Mouse (Mus musculus) 3T3-L1 (cell line): Measurements from ENCODE around the gene Stk39.

Experiments used
- DNase-seq: peaks from one replicate; pipeline ENCODE4 v3.0.0-alpha.2; 2015; ENCODE audit warnings: low read depth, low spot score

The Stk39 gene

DNA sequence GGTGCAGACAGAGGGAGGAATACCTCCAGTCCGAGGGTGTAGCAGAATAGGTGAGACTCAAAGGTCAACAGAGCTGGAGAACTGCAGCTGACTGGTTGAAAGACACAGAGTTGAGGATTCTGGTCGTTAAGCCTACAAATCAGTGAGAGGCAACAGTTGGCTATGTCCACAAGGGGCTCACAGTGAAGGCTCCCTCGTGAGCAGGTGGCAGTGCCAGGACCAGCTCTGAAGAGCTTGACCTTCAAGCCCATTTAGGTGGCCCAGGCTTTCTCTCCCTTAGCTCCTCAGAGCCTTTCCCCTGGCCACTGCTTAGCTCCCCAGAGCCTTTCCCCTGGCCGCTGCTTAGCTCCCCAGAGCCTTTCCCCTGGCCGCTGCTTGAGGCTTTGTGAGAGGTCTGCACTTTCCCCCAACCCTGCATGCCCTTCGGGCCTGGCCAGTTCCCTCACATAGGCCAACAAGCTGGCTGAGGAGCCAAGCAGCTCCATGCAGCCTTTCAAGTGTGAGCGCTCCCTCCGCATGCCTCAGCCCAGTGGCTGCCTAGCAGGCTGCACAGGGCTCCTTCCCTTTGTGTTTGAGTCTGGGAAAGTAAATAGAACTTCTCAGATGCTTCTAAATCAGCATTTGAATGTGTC, 125.3 kb downstream of the Stk39 start:
- DNase-seq = no peak

DNA sequence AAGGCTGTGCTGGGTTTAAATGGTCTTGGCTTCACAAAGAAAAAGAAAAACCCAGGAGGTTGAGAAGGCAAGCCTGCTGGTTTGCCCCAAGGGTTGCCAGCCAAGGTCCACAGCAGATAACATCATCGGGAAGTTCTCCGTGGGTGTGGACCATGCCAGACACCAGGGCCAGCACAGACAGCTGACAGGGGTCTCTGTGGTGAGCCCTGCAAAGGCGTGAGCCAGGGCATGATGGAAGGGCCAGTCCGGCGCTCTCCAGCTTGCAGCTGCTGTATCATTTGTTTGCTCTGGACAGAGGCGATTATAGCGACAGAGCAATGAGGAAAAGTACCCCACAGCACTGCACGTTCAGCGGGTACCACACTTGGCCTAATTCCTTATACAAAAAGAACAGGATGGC, 126.8 kb downstream of the Stk39 start:
- no peak for DNase-seq

DNA sequence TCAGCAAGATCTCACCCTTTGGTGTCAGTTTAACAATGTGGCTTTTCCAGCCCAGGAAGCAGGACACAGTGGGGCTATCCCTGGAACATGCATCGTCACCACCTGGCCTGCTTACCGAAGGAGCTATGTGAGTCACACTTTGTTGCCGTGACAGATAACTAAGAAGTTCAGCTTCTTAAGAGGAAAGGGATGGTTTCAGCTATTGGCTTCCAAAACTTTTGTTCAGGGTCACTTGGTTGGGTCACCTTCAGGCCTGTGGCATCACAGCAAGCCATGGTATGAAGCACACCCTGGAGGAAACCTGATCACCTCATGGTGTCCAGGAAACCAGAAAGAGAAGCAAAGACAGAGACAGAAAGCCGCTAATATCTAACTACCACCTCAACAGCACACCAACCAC, 128.3 kb downstream of the Stk39 start:
- no peak for DNase-seq

DNA sequence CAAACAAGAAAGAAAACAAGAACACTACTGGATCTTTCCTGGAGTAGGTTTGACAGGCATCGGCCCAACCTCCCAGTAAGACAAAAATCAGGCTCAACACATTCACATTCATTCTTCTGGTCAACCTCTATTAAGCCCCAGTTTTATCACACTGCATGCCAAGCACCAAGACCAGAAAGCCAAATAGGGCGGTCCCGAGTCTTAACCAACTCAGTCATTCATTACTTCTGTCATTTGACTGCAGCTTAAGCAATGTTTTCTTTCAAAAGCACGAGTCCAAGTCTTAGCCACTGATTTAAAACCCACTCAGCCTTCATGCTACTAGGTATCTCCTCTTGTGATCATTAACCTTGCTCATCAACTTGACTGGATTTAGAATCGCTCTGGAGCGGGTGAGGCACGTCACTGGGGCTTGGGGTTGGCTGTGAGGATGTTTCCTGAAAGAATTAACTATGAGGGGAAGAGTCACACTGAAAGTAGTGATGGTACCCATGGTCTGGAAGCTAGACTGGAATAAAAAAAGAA, 129.9 kb downstream of the Stk39 start:
- no peak for DNase-seq

DNA sequence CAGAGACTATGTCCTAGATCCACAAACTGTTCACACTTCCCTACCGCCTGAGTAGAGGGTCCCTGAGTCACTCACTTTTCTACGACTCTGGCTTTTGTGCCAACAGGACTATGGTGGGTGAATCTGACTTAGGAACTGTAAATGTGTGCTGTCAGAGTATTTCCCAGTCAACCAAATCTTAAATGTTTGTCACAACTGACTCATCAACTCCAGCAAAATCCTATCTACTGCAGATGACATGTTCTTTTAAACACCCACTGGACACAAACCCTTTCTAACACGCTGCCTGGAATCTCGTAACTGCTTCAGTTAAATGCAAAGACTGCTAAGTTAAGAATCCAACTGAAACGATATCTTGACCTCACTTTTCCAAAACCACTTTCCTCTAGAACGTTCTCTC, 135.2 kb downstream of the Stk39 start:
- no peak for DNase-seq

DNA sequence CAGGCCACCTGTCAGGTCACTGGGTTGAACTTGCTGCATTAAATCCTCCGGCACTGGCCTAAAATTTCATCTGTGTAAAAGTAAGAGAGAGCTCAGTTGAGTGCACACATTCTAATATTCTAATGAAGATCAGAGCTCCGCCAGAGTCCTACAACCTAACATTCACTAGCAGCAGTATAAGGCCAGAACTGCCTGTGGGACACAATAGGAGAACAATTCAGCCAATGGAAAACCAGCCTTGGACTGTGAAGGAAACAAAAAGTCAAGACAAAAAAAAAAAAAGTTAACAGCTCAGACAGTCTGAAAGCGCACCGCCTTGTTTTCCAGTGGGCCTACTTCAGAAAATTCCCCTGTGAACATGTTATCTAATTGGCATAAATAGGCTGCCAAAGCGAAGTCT, 137.1 kb downstream of the Stk39 start:
- no peak for DNase-seq

DNA sequence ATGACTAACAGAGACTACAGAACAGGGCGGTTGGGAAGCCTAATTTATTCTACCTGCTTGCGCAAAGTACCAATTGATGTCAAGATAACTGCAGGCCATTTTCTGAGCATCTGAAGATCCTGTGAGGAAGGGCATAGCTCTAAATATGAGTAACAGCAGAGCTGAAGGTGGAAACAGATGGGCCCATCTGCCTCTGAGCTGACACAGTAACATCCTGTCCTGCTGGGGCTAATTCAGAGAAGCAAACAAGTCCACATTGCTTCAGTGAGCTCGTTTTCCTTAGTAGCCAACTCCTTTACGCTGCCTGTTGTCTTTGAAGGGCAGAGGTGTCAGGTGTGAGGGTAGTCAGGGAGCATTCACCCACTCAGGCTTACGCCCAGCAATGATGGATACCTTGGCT, 146.8 kb downstream of the Stk39 start:
- no peak for DNase-seq

DNA sequence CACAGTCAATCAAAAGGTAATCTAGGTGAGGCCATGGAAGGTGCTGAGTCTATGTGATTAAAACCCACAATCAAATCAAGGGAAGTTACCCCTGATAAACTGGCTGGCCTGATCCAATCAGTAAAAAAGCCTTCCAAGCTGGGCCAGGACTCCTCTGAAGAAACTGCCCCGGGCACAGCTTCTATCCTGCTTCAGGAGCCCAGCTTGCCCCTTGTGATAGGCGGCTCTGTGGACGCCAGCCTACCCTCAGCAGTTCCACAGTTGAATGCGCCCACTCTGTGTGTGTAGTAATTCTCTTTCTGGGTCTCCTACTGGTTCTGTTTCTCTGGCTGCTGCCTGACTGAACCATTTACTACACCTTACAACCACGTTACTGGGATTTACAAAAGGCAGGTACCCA, 150.8 kb downstream of the Stk39 start:
- no peak for DNase-seq

DNA sequence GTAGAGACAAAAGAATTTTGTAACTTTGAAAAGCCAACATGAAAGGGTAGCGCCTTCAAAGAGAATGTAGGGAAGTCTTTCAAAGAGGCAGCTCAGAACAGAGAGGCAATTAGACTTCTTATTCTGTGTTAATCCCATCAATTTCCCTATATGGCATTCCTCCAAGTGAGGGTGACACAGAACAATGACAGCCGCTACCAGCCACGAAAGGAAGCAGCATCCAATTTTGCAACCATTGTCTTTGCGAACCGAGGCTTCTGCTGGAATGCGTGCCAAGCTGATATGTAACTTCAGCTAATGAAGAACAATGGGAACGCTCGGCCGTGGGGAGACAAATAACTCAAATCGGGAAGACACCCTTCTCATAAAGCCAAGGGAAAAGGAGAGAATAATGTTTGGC, 151.4 kb downstream of the Stk39 start:
- no peak for DNase-seq

DNA sequence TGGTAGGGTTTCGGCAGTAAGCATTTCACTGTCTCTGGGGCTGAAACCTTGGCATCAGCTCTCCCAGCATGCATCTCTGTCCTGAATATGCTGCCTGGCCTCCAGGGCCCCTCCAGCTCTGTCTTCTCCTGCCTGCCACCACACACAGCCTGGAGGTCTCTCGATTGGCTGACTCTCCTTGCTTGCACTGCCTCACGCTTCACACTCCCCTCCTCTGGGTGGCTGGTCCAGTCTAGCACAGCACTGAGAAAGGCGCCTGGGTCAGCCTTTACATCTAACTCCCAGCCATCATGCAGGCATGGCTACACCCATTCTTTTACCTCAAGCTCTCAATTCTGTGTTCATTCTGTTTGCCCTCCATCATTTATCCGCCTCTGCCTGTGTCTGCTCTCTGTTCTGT, 153.6 kb downstream of the Stk39 start:
- no peak for DNase-seq

DNA sequence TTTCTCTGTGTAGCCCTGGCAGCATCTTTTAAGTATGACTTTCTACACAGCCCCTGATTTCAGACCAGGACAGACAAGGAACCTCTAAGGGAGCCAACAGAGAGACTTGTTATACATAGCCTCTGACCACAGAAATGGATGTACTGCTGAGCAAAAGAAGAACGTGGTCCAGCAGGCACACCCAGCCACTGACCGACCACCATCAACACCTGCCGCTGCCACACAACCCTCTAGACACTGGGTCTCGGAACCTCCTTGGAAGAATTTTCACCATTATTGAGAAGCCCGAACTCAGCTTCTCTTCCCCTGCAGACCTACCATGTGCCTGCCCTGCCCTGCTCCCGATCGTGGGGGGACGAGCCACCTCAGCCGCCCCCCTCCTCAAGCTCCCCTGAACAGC, 154.2 kb downstream of the Stk39 start:
- no peak for DNase-seq

DNA sequence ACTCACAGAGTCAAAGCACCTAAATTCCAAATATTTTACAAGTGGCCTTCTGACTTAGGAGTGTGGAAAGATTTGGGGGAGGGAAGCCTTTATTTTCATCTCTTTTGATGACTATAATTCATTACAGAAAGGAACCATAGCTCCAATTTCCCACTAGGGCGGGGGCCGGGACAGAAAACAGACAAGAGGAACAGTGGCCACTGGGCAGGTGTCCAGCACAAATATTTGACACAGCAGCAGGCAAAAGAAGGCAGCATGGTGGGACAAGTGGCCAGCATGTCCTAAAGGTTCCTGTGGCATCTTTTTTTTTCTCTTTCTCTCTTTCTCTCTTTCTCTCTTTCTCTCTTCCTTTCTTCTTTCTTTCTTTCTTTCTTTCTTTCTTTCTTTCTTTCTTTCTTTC, 154.6 kb downstream of the Stk39 start:
- no peak for DNase-seq

DNA sequence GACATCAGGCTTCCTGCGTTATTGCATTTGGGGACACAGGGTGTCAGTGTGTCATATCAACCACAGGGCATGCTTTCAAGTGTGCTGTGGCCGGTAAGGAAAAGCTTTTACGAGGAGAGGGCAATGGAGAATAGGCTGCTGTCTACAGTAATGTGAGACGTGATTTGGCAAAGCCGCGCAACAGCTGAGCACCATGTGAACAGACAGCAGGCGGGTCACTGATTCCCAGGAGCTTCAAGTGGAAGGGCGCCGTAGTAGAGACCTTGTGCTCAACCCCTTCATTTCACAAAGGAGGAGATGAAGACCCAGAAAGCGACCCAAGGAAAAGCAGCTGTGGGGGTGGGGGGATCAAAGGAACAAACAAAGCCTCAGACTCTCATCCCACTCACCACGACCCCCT, 156.8 kb downstream of the Stk39 start:
- DNase-seq = no peak

DNA sequence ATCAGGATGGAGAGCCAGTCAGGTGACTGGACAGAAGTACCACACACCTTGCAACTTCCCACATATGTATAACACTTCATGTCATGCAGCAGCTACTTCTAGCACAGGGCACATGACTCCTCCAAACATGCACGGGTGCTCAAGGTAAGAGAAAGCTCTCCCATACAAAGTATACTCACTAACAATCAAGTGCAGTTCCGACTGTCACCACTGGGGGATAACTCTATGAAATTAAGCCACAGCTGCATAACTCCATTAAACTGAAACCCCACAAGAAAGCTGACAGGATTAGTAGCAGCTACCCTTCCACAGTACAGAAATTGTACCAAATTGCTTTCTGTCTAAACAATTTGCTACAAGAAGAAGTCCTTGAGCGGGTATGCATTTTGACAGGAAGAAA, 161.9 kb downstream of the Stk39 start:
- DNase-seq = peak; percentile 77

DNA sequence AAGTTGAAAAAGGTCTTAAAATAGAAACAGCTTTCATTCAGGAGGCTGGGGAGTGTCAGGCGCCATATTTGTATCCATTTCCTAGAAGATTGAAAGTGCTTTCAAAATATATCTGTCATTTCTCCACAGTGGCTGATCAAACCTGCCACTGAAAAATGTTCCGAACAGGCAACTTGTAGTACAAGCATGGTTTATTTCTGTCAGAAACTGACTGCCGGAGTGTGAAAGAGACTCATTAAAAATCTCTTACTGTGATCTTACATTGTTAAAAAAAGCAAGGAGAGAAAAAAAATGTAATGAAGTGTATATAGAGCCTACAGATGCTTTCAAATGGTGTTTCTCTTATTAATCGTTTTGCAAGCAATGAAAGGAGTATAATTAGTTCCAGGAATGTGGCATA, 165.5 kb downstream of the Stk39 start:
- no peak for DNase-seq

DNA sequence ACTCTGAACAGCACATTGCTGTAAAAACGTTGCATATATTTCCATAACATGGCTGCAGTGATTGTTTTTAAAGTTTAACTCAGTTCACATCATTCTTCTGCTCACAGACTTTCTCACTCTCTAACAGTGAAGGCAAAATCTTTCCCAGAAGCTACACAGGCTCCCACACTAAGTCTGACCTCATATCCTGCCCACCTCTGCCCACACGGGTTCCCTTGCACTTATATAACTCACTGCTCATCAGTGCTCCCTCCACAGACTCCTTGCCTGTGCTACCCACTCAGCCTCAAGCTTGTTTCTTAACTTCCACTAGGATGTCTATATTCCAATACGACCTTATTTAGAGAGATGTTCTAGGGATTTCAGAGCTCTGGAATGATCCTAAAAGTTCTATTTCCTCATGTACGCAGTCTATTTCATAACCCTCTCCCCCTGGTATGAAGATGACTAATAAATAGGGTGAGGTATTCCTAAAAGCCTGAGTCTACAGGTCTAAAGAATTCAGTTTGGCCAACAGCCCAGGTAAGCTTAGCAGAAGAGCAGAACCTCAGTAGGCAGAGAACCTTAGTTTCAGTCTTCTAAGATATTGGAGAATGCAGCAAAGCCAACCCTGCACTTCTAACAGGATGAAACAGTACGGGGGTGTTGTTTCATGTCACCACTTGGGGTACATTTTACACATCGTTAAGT, 167.2 kb downstream of the Stk39 start:
- DNase-seq = peak; percentile 72

DNA sequence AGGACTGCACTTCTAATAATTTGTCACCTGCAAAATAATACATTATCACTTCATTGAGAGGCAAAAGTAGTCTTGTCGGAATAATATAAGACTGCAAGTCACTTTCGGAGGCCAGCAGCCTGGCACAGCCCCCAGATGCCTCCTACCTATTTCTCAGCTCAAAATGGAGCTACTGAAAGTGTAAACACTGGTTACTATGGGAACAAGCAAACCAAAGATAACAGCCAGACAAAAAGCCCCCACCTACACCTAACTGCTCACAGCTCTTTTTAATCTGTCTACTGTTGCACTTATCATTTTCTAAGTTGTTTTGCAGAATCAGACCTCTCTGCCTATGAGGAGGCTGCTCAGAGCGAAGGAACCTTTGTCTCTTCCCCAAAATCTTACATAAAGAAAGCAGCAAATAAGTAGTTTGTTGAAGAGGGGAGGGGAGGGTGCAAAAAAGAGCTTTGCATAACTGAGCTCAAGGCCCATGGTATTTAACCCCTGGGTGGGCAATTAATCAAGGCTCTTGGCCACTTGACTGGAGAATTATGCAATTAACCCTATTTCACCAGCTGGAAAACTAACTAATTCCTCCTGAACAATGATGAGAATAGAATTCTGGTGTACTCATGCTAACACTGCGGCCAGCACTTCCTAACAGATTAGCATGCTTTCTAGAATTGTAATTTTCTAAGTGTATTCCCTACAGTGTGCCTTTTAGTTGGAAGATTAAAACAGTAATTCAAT, 170.1 kb downstream of the Stk39 start:
- no peak for DNase-seq

DNA sequence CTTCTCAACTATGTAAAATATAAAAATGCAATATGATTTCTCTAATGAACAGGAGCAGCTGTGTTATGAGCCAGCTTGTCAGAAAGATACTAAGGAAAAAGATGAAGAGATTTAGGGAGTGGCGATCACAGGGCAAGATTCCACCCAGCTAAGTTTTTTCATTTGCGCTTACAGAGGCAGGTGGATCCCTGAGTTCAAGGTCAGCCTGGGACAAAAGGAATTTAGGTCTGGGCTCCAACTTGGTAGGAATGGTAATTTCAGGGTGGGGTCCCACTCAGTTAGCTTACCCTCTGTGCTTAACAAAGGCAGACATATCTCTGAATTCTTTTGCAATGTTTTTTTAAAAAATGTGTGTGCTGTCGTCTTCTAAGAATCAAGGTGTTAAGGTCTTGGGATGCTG, 173.7 kb downstream of the Stk39 start:
- no peak for DNase-seq

DNA sequence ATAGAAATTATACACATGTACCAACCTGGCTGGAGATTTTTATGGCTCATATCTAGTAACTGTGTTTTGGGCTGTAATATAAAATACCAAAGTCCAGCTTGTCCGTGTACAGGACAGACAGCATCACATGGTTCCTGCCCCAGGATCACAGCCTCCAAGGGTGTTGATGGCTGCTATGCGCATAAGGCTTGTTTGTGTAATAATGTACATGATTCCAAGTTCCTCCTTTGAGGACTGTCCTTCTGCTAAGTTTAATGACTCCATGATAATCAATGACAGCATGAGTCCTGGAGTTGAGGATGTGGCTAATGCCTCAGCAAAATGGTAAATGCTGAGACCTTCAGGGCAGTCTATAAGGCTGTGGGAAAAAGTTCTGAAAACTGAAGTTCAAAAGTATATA, 174.1 kb downstream of the Stk39 start:
- no peak for DNase-seq

DNA sequence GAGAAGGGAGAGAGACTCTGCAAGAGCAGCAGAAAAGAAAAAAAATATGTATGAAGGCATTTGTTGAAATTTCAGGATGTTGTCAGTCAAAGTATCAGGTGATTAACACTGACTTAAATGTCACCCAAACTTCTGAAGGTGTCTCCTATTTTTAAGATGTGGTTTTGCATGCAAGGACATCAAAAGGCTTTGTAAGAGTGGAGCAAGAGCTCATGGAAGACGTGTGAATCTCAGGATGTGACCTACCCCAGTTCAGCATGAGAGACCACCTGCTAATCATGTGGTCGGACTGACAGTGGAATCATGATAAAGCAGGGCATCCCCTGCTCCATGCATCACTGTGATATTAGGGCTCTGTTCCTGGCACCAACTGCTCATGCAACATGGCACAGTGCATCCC, 175.3 kb downstream of the Stk39 start:
- DNase-seq = no peak

DNA sequence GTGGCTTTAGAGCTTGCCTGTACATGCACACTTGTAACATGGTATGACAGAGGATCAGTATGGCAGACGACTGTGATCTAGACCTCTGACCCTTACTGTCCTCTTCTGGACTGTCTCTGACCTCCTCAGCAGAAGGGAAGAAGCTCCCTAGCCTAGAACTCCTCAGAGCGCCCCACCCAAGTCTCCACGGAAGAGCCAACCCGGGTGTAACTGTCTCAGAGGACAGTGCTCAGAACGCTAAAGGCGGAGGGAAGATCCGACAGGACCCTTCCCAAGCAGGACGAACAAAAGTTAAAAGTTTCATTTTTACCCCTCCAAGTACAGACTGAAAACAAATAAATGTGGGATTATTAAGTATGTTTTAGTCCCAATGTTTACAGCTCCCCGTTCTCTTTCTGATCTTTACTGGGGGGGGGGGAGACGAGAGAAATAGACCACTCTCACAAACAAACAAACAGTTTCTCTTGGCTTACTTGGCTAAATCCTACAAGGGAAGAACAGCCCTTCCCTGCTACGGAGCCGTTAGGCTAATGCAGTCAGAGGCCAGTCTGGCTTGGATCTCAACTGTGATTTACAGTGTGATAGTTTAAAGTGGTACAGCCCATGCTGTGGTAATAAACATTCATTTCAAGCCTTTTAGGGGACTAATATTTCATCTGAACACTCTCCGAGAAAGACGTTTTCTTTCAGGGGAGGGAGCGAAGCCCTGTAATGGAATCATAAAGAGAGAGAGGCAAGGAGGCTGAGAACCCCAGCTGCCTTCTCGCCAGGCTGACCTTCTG, 179.3 kb downstream of the Stk39 start:
- no peak for DNase-seq

DNA sequence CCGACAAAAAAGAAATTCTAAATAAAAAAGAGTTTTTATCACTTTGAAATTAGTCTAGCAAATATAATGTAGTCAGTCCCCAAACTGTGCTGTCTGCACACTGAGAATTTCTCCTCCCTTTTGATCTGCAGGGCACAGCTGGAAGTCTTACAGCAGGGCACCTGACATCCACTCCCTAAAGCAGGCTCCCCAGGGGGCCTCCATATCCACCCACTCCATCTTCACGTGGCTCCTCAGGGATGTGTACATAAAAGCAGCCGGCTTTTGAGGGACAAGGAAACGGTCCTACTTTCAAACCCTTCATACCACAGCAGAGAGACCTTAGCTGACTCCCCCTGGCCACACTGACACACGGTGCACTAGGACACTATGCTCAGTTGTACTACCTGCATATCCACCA, 180.2 kb downstream of the Stk39 start:
- no peak for DNase-seq
